Mouse (Mus musculus): Measurements from ENCODE around the gene Clic4. TPM values are rescaled to one million over a fixed set of nuclear protein-coding genes. Genes with fewer than 3 reads are reported as not detected.
A peak's percentile ranks its signal among the peaks of the same experiment; 100 is the strongest.

The Clic4 gene
- polyA plus RNA-seq, 1 experiment = 139 TPM

DNA sequence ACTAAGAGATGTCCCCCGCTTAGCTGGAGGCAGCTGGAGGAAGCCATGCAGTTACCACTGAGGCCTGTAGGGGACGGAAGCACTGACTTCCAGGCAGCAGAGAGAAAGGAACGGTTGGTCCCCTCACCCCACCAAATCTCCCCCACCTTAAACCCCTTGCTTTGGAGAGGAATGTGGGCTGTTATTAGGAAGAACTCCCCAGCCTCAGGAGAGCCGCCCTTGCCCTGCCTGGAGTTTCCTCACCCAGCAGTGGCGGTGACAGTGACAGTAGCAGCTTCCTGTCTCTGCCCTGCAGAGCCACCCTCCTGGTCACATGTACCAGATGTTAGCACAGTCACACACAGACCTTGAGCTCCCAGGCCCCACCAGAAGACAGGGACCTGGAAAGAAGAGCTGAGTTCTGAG, 93.5 kb downstream of the Clic4 start:
- Histone ChIP-seq H3ac (ENCODE audit: control insufficient read depth, insufficient read length, low read depth) (no peak overlapping the region), H3K27me3 (ENCODE audit: control insufficient read depth, insufficient read depth, insufficient read length) (no peaks in the 10 kb centered on the region), H3K36me3 (ENCODE audit: control insufficient read depth, insufficient read depth) (peaks cover 9% of the 10 kb centered on the region), H3K4me3 (ENCODE audit: insufficient read depth, poor library complexity, severe bottlenecking) (no peak overlapping the region), H3K79me3 (ENCODE audit: low read depth) (no peaks in the 10 kb centered on the region), H3K79me2 (ENCODE audit: control insufficient read depth, insufficient read depth) (no peaks in the 10 kb centered on the region)
- no peak for TF ChIP-seq FOSL1 (IDR thresholded peaks at IDR 0.05; ENCODE audit: insufficient read depth, low read length, poor library complexity, severe bottlenecking)
- no peak for TF ChIP-seq CTCF (IDR thresholded peaks at IDR 0.05; ENCODE audit: control insufficient read depth, insufficient read depth, insufficient read length)

DNA sequence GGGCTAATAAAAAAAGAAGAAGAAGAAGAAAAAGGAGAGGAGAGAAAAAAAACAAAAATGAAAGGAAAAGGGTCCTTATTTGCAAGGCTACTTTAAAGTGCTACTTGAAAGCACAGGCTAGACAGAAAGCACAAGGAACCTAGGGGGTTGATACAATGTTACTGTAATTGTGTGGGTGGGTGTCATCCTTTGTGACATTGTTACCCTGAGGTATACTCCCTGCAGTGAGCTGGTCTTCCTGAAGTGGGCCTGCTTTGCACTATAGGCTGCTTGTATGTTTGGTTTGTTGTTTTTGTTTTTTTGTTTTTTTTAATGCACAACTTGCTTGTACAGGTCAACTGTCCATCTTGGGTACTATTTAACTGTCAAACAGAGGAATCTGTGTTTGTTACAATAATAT, 95.0 kb downstream of the Clic4 start:
- Histone ChIP-seq H3K27me3 (ENCODE audit: control insufficient read depth, insufficient read depth, insufficient read length) (no peaks in the 10 kb centered on the region), H3K4me3 (ENCODE audit: insufficient read depth, poor library complexity, severe bottlenecking) (no peak overlapping the region), H3K36me3 (ENCODE audit: control insufficient read depth, insufficient read depth) (peaks cover 24% of the 10 kb centered on the region), H3K79me3 (ENCODE audit: low read depth) (no peaks in the 10 kb centered on the region), H3K79me2 (ENCODE audit: control insufficient read depth, insufficient read depth) (no peaks in the 10 kb centered on the region), H3ac (ENCODE audit: control insufficient read depth, insufficient read length, low read depth) (no peak overlapping the region)
- no peak for TF ChIP-seq MYOD1 (IDR thresholded peaks at IDR 0.05; ENCODE audit: control insufficient read depth, insufficient read length, low read depth)
- TF ChIP-seq MAX (IDR thresholded peaks at IDR 0.05) = no peak
- no peak for TF ChIP-seq USF1 (IDR thresholded peaks at IDR 0.05; ENCODE audit: low read depth)
- no peak for TF ChIP-seq MYOG (IDR thresholded peaks at IDR 0.05; ENCODE audit: control insufficient read depth, extremely low read depth, insufficient read length)
- no peak for TF ChIP-seq CEBPB (IDR thresholded peaks at IDR 0.05; ENCODE audit: low read depth)
- TF ChIP-seq CTCF (IDR thresholded peaks at IDR 0.05; ENCODE audit: control insufficient read depth, insufficient read depth, insufficient read length) = no peak
- TF ChIP-seq FOSL1 (IDR thresholded peaks at IDR 0.05; ENCODE audit: insufficient read depth, low read length, poor library complexity, severe bottlenecking) = no peak

DNA sequence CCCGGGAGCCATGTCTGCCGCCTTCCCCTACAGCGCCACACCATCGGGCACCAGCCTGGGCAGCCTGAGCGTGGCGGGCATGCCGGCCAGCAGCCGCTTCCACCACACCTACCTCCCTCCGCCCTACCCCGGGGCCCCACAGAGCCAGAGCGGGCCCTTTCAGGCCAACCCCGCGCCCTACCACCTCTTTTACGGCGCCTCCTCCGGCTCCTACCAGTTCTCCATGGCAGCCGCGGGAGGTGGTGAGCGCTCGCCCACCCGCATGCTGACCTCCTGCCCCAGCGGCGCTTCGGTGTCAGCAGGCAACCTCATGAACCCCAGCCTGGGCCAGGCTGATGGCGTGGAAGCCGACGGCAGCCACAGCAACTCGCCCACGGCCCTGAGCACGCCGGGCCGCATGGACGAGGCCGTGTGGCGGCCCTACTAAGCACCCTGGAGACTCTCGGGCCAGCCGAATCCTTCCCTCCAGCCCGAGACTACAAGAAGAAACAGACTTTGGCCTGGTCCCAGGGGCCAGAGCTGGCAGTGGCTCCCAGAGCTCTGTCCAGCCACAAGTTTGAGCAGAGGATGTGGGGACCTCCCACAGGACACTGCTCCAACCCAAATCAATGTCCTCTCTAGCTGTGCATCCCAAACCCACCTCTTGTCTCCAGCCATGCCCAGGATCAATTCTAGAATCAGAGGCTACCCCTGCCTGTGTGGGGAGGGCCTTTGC, 97.1 kb downstream of the Clic4 start:
- TF ChIP-seq CTCF (IDR thresholded peaks at IDR 0.05; ENCODE audit: control insufficient read depth, insufficient read depth, insufficient read length) (no peak), MAX (IDR thresholded peaks at IDR 0.05) (no peak), USF1 (IDR thresholded peaks at IDR 0.05; ENCODE audit: low read depth) (no peak), MYOG (IDR thresholded peaks at IDR 0.05; ENCODE audit: control insufficient read depth, extremely low read depth, insufficient read length) (no peak), FOSL1 (IDR thresholded peaks at IDR 0.05; ENCODE audit: insufficient read depth, low read length, poor library complexity, severe bottlenecking) (no peak), CEBPB (IDR thresholded peaks at IDR 0.05; ENCODE audit: low read depth) (no peak), MYOD1 (IDR thresholded peaks at IDR 0.05; ENCODE audit: control insufficient read depth, insufficient read length, low read depth) (no peak)
- no peak overlapping the region for H3ac ChIP-seq (ENCODE audit: control insufficient read depth, insufficient read length, low read depth)
- peaks cover 3% of the 10 kb centered on the region for H3K79me2 ChIP-seq (ENCODE audit: control insufficient read depth, insufficient read depth)
- no peak overlapping the region for H3K4me3 ChIP-seq (ENCODE audit: insufficient read depth, poor library complexity, severe bottlenecking)
- H3K27me3 ChIP-seq (ENCODE audit: control insufficient read depth, insufficient read depth, insufficient read length) = no peaks in the 10 kb centered on the region
- H3K79me3 ChIP-seq (ENCODE audit: low read depth) = no peaks in the 10 kb centered on the region
- H3K36me3 ChIP-seq (ENCODE audit: control insufficient read depth, insufficient read depth) = peaks cover 40% of the 10 kb centered on the region

DNA sequence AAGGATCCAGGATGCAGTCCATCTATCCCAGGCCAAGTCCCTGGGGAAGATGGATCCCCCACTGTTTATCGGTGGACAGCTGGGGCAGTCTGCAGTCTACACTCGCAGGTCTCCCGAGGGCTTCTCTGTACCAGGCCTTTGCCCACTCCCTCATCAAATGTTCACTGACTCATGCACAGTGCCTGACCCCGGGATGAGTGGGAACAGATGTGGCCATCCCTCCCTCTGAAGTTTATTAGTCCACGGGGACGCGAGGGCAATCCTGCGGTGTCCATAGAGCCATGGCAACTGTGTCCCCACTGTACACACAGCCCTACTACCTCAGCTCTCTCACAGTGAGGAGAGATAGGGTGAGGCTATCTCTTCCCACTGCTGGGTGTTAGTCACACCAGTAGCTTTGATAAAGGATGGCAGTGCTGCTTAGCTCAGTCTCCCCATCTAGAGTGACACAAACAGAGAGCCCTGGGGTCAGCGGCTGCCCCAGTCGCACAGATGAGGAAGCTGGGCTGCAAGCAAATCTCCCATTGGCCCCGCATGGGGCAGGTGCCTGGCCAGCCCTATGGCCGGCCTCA, 101.2 kb downstream of the Clic4 start:
- Histone ChIP-seq H3K27me3 (ENCODE audit: control insufficient read depth, insufficient read depth, insufficient read length) (no peaks in the 10 kb centered on the region), H3K79me3 (ENCODE audit: low read depth) (peaks cover 1% of the 10 kb centered on the region), H3K36me3 (ENCODE audit: control insufficient read depth, insufficient read depth) (peaks cover 45% of the 10 kb centered on the region), H3K79me2 (ENCODE audit: control insufficient read depth, insufficient read depth) (peaks cover 15% of the 10 kb centered on the region), H3K4me3 (ENCODE audit: insufficient read depth, poor library complexity, severe bottlenecking) (no peak overlapping the region), H3ac (ENCODE audit: control insufficient read depth, insufficient read length, low read depth) (no peak overlapping the region)
- TF ChIP-seq MYOD1 (IDR thresholded peaks at IDR 0.05; ENCODE audit: control insufficient read depth, insufficient read length, low read depth) (peak; percentile 91), CTCF (IDR thresholded peaks at IDR 0.05; ENCODE audit: control insufficient read depth, insufficient read depth, insufficient read length) (no peak), CEBPB (IDR thresholded peaks at IDR 0.05; ENCODE audit: low read depth) (no peak)

DNA sequence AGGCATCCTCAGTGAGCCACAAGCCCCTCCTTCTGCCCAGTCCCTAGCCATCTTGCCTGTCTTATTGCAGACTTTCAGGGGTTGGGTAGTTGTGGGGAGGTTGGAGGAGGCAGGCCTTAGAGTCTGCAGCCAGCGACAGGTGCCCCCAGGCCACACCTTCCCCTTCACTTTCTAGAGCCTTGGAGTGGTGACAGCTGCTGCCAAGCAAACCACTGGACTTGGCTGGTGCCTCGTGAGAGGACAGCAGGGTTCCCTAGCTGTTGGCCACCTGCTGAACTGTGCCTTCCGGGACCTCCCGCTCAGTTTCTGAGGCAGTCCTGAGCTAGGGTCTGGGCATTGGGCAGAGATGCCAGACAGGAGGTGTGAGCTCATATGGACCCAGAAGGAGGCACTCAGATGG, 103.1 kb downstream of the Clic4 start:
- Histone ChIP-seq H3K79me3 (ENCODE audit: low read depth) (peaks cover 1% of the 10 kb centered on the region), H3K36me3 (ENCODE audit: control insufficient read depth, insufficient read depth) (peaks cover 60% of the 10 kb centered on the region), H3ac (ENCODE audit: control insufficient read depth, insufficient read length, low read depth) (no peak overlapping the region), H3K27me3 (ENCODE audit: control insufficient read depth, insufficient read depth, insufficient read length) (no peaks in the 10 kb centered on the region), H3K79me2 (ENCODE audit: control insufficient read depth, insufficient read depth) (peaks cover 15% of the 10 kb centered on the region), H3K4me3 (ENCODE audit: insufficient read depth, poor library complexity, severe bottlenecking) (no peak overlapping the region)
- peak; percentile 88 for TF ChIP-seq MYOD1 (IDR thresholded peaks at IDR 0.05; ENCODE audit: control insufficient read depth, insufficient read length, low read depth)
- TF ChIP-seq USF1 (IDR thresholded peaks at IDR 0.05; ENCODE audit: low read depth) = no peak

DNA sequence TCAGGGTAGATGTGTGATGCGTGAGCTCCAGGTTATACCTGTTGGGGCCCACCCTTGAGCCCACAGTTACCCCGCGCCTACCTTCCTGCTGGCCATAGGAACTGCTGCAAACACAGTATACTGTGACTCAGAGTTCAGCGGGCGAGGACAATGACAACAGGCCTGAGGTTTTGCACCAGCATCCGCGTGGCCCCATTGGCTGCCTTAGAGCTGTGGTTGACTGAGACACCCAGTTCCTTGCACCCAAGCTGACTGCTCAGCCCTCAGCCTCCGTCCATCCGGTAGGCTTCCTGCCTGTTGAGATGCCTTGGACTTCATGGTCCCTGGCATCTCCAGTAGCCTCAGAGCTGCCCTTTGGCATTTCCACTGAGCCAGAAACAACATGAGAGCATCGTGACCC, 103.5 kb downstream of the Clic4 start:
- TF ChIP-seq MAX (IDR thresholded peaks at IDR 0.05) (no peak), USF1 (IDR thresholded peaks at IDR 0.05; ENCODE audit: low read depth) (no peak)
- peaks cover 1% of the 10 kb centered on the region for H3K79me3 ChIP-seq (ENCODE audit: low read depth)
- H3K79me2 ChIP-seq (ENCODE audit: control insufficient read depth, insufficient read depth) = peaks cover 15% of the 10 kb centered on the region
- H3K4me3 ChIP-seq (ENCODE audit: insufficient read depth, poor library complexity, severe bottlenecking) = no peak overlapping the region
- no peaks in the 10 kb centered on the region for H3K27me3 ChIP-seq (ENCODE audit: control insufficient read depth, insufficient read depth, insufficient read length)
- H3K36me3 ChIP-seq (ENCODE audit: control insufficient read depth, insufficient read depth) = peaks cover 61% of the 10 kb centered on the region
- H3ac ChIP-seq (ENCODE audit: control insufficient read depth, insufficient read length, low read depth) = no peak overlapping the region

All from C2C12 (cell line).